Mouse (Mus musculus) midbrain, embryonic 10.5 days (tissue): ENCODE data around the gene Clip3. TPM values are rescaled to one million over a fixed set of nuclear protein-coding genes. Genes with fewer than 3 reads are reported as not detected.

Source experiments
- DNase-seq: peaks from one replicate; pipeline ENCODE4 v3.0.0-alpha.2; 2017; ENCODE audit warnings: low spot score
- H3K27ac ChIP-seq: fragments of 300-500 bp; sonication (generic); replicated peaks from 2 replicates; pipeline ENCODE4 v1.5.1; 2016; ENCODE audit warnings: mild to moderate bottlenecking
- H3K27me3 ChIP-seq: fragments of 300-500 bp; sonication (generic); 2 replicates; pipeline ENCODE4 v1.6.1; 2016; ENCODE audit warnings: low read depth, mild to moderate bottlenecking; ENCODE audit not compliant: poor library complexity, severe bottlenecking
- H3K36me3 ChIP-seq: fragments of 300-500 bp; sonication (generic); 2 replicates; pipeline ENCODE4 v1.6.1; 2016; ENCODE audit warnings: mild to moderate bottlenecking, moderate library complexity
- H3K4me1 ChIP-seq: fragments of 300-500 bp; sonication (generic); 2 replicates; pipeline ENCODE4 v1.6.1; 2016
- H3K4me3 ChIP-seq: fragments of 300-500 bp; sonication (generic); 2 replicates; pipeline ENCODE4 v1.5.1; 2016; ENCODE audit warnings: mild to moderate bottlenecking, moderate library complexity
- H3K9me3 ChIP-seq: fragments of 300-500 bp; sonication (generic); replicated peaks from 2 replicates; pipeline ENCODE4 v1.6.1; 2016; ENCODE audit warnings: mild to moderate bottlenecking
- WGBS: fragments of 180-500 bp; shearing (Covaris S2); methylation state at CpG from one replicate; pipeline ENCODE4 v1.1.7; 2016; 5-methylcytosine and 5-hydroxymethylcytosine counted together
- polyA plus RNA-seq: library from polyadenylated mRNA; unstranded; fragments of >200 nt; fragmentation: Nextera tagmentation; extraction: Ambion mirVana; gene quantifications from 2 replicates; pipeline ENCODE4 v1.2.1, GENCODE M21; 2016

The Clip3 gene
- polyA plus RNA-seq = 54.9 and 76.3 TPM in 2 replicates

- H3K36me3 ChIP-seq = peaks cover 38% of the 10 kb centered on the region
- peak; percentile 86 for DNase-seq
- H3K4me3 ChIP-seq = peak within 1 kb of the TSS; percentile 92
- peaks cover 47% of the 10 kb centered on the region for H3K4me1 ChIP-seq
- peak within 1 kb of the TSS; percentile 95 for H3K27ac ChIP-seq
- no peaks in the 10 kb centered on the region; the same call in 1 of the 2 replicates for H3K27me3 ChIP-seq
- WGBS = 8% methylated on average over 35 of the region's 35 CpGs
- no peaks in the 10 kb centered on the region for H3K9me3 ChIP-seq
These were observed at the start of gene Clip3 for GRCm38 (mm10) chr7:30291215-30292131. Clip3 (plus strand) TSS chr7:30291728.

DNA sequence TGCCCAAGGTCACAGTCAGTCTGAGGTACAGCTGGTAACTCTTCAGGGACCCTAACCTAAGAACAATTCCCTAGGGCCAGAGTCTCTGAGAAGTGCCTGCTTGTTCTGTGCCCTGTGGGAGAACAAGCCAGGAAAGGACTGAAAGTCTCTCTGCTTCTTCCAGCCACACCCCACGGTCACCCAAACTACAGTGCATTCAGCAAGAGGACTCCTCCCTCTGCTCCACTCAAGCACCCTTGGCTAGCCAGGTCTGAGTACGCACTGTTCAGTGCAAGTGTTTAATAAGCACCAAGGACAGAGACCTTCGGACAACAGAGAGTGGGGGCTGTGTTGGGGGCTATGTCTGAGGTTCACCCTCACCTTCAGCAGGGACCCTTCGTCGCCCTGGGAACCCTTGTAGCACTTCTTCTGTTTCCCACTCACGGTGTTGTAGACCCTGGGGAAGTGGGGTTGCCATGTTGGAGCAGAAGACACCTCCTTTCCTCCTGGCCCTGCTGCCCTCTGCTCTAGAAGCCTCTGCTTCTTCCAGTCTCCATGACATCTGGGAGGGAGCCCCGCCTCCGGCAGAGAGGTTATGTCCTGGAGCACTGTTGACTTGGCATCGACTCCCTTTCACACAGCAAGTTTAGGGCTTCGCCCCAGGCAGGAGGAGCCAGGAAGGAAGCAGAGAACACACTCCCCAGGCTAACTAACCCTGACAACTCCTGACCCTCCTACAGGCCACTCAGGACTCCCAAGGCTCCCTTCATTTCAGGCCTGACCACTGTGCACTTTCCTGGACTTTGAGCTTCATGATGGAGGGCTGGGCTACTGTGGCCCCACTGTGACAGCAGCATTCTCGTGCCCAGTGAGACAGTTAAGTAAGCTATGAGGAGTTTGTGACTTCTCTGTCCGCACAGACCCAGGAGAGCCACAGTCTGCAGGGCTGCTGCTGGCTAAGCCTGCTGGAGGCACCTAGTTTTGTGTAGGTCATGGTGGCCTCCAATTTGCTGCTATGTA is 39.3 kb upstream of the Clip3 start:
- no peaks in the 10 kb centered on the region for H3K27me3 ChIP-seq
- peaks cover 90% of the 10 kb centered on the region for H3K36me3 ChIP-seq
- no peaks in the 10 kb centered on the region for H3K9me3 ChIP-seq
- no peak overlapping the region for H3K4me3 ChIP-seq
- no peaks in the 10 kb centered on the region for H3K4me1 ChIP-seq
- DNase-seq = no peak
- 88% methylated on average over 12 of the region's 12 CpGs for WGBS
- H3K27ac ChIP-seq = no peak overlapping the region

DNA sequence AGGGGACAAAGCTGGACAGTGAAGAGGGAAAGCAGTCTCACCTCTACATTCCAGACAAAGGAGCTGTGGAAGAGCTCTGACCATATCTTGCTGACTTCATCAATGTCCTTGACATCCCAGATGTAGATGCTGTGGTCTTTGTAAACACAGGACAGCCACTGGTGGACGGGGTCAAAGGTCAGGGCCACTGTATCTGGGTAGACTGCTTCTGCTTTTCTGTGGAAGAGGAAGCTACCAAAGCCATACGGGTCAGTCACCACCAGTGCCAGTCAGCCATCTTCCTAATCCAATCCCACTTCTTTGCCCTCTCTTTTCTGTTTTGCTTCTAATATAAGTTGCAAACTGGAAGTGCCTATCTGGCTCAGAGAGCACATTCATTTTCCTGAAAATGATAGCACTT is 26.5 kb upstream of the Clip3 start:
- H3K9me3 ChIP-seq = no peaks in the 10 kb centered on the region
- no peak for DNase-seq
- no peak overlapping the region for H3K4me3 ChIP-seq
- no peaks in the 10 kb centered on the region for H3K4me1 ChIP-seq
- peaks cover 86% of the 10 kb centered on the region for H3K36me3 ChIP-seq
- H3K27ac ChIP-seq = no peak overlapping the region
- no peaks in the 10 kb centered on the region for H3K27me3 ChIP-seq
- WGBS = 76% methylated on average over 2 of the region's 2 CpGs

DNA sequence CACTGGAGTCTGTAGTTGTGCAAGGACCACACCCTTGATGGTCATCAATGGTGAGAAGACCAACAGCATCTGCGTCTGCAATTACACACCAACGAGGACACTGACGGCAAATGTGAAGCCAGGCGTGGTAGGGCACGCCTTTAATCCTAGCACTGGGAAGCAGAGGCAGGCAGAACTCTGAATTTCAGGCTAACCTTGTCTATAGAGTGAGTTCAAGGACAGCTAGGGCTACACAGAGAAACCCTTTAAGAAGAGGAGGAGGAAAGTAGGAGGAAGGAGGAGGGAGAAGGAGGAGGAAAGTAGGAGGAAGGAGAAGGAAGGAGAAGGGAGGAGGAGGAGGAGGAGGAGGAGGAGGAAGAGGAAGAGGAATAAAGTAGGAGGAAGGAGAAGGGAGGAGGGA is 26.0 kb upstream of the Clip3 start:
- no peaks in the 10 kb centered on the region for H3K27me3 ChIP-seq
- H3K4me3 ChIP-seq = no peak overlapping the region
- DNase-seq = no peak
- WGBS = 96% methylated on average over 5 of the region's 5 CpGs
- no peaks in the 10 kb centered on the region for H3K4me1 ChIP-seq
- H3K36me3 ChIP-seq = peaks cover 88% of the 10 kb centered on the region
- no peaks in the 10 kb centered on the region for H3K9me3 ChIP-seq
- H3K27ac ChIP-seq = no peak overlapping the region

DNA sequence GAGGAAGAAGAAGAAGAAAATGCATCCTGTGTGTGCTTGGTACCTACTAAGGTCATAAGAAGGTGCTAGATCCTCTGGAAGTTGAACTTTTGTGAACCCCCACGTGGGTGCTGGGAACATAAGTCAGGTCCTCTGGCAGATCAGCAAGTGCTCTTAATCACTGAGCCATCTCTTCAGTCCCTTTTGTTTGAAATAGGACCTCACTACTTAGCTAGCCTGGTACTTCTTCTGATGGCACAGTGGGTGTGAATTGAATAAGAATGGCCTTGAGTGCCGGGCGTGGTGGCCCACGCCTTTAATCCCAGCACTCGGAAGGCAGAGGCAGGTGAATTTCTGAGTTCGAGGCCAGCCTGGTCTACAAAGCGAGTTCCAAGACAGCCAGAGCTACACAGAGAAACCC is 25.6 kb upstream of the Clip3 start:
- no peak overlapping the region for H3K4me3 ChIP-seq
- no peaks in the 10 kb centered on the region for H3K9me3 ChIP-seq
- no peak overlapping the region for H3K27ac ChIP-seq
- no peaks in the 10 kb centered on the region for H3K27me3 ChIP-seq
- 93% methylated on average over 7 of the region's 7 CpGs for WGBS
- H3K4me1 ChIP-seq = no peaks in the 10 kb centered on the region
- no peak for DNase-seq
- H3K36me3 ChIP-seq = peaks cover 90% of the 10 kb centered on the region

GRCm38 (mm10) chr7:30266780-30267179 is 24.7 kb upstream of the Clip3 start:
- Histone ChIP-seq H3K36me3 (peaks cover 90% of the 10 kb centered on the region), H3K4me1 (no peaks in the 10 kb centered on the region)

GRCm38 (mm10) chr7:30269641-30270040 is 21.9 kb upstream of the Clip3 start:
- no peak overlapping the region for H3K27ac ChIP-seq
- H3K4me3 ChIP-seq = no peak overlapping the region
- no peaks in the 10 kb centered on the region for H3K4me1 ChIP-seq
- no peaks in the 10 kb centered on the region for H3K27me3 ChIP-seq
- H3K9me3 ChIP-seq = no peaks in the 10 kb centered on the region
- WGBS = 89% methylated on average over 4 of the region's 4 CpGs
- no peak for DNase-seq
- peaks cover 83% of the 10 kb centered on the region for H3K36me3 ChIP-seq

More at GRCm38 (mm10) chr7:30266780-30267179, 24.7 kb upstream of the Clip3 start:
- Histone ChIP-seq H3K4me3 (no peak overlapping the region), H3K9me3 (no peaks in the 10 kb centered on the region), H3K27me3 (no peaks in the 10 kb centered on the region), H3K27ac (no peak overlapping the region)
- DNase-seq = no peak
- WGBS = 84% methylated on average over 3 of the region's 3 CpGs

GRCm38 (mm10) chr7:30274383-30274782 is 17.1 kb upstream of the Clip3 start:
- WGBS = 86% methylated on average over 6 of the region's 6 CpGs

GRCm38 (mm10) chr7:30278911-30279310 is 12.6 kb upstream of the Clip3 start:
- Histone ChIP-seq H3K4me1 (peaks cover 22% of the 10 kb centered on the region), H3K27ac (no peak overlapping the region), H3K9me3 (no peaks in the 10 kb centered on the region), H3K27me3 (no peaks in the 10 kb centered on the region), H3K36me3 (peaks cover 1% of the 10 kb centered on the region; the same call in 1 of the 2 replicates), H3K4me3 (peak overlapping the region; percentile 80; the same call in 1 of the 2 replicates)
- 54% methylated on average over 2 of the region's 2 CpGs for WGBS
- DNase-seq = no peak

More at GRCm38 (mm10) chr7:30274383-30274782, 17.1 kb upstream of the Clip3 start:
- Histone ChIP-seq H3K4me1 (peaks cover 8% of the 10 kb centered on the region), H3K27me3 (no peaks in the 10 kb centered on the region), H3K9me3 (no peaks in the 10 kb centered on the region), H3K4me3 (no peak overlapping the region), H3K27ac (no peak overlapping the region), H3K36me3 (peaks cover 39% of the 10 kb centered on the region)
- no peak for DNase-seq

- H3K9me3 ChIP-seq = no peaks in the 10 kb centered on the region
- H3K27me3 ChIP-seq = no peaks in the 10 kb centered on the region
- H3K4me3 ChIP-seq = peak overlapping the region; percentile 80
- H3K4me1 ChIP-seq = peaks cover 22% of the 10 kb centered on the region
- DNase-seq = peak; percentile 23
- H3K27ac ChIP-seq = peak overlapping the region; percentile 90
- WGBS = 0% methylated on average over 6 of the region's 6 CpGs
- no peaks in the 10 kb centered on the region for H3K36me3 ChIP-seq
These were observed 12.0 kb upstream of the Clip3 start for GRCm38 (mm10) chr7:30279536-30279935.

GRCm38 (mm10) chr7:30279951-30280669 is 11.4 kb upstream of the Clip3 start, which contains the start of the genes Thap8 and Wdr62:
Thap8 (plus strand) TSS chr7:30280094.
Wdr62 (minus strand) TSS chr7:30280419.
- peak within 1 kb of the TSS; percentile 80 for H3K4me3 ChIP-seq
- no peaks in the 10 kb centered on the region for H3K36me3 ChIP-seq
- WGBS = 0% methylated on average over 49 of the region's 49 CpGs
- no peaks in the 10 kb centered on the region for H3K27me3 ChIP-seq
- DNase-seq = peak; percentile 95
- no peaks in the 10 kb centered on the region for H3K9me3 ChIP-seq
- H3K27ac ChIP-seq = peak within 1 kb of the TSS; percentile 90
- peaks cover 22% of the 10 kb centered on the region for H3K4me1 ChIP-seq

- peak; percentile 82 for DNase-seq
- H3K4me1 ChIP-seq = peaks cover 22% of the 10 kb centered on the region
- H3K36me3 ChIP-seq = no peaks in the 10 kb centered on the region
- no peaks in the 10 kb centered on the region for H3K9me3 ChIP-seq
- H3K4me3 ChIP-seq = peak overlapping the region; percentile 80
- peak overlapping the region; percentile 90 for H3K27ac ChIP-seq
- WGBS = under 1% methylated on average over 20 of the region's 20 CpGs
- H3K27me3 ChIP-seq = no peaks in the 10 kb centered on the region
These were observed 10.8 kb upstream of the Clip3 start for GRCm38 (mm10) chr7:30280670-30281138.
